Mouse (Mus musculus) testis, adult 2 months (tissue): ENCODE measurements around the gene Ccsap. TPM values are rescaled to one million over a fixed set of nuclear protein-coding genes. Genes with fewer than 3 reads are reported as not detected.

Experiments
- H3K27ac ChIP-seq: fragments of 200-500 bp; 2 replicates; pipeline ENCODE4 v1.5.1; 2012; ENCODE audit warnings: low read depth, low read length; ENCODE audit not compliant: control insufficient read depth, insufficient read depth
- H3K27me3 ChIP-seq: fragments of 200-500 bp; 2 replicates; pipeline ENCODE4 v1.6.1; 2012; ENCODE audit warnings: mild to moderate bottlenecking, low read length, moderate library complexity; ENCODE audit not compliant: control insufficient read depth, insufficient read depth
- H3K36me3 ChIP-seq: fragments of 200-500 bp; 2 replicates; pipeline ENCODE4 v1.6.1; 2012; ENCODE audit warnings: mild to moderate bottlenecking, low read length; ENCODE audit not compliant: control insufficient read depth, insufficient read depth
- H3K4me1 ChIP-seq: fragments of 200-500 bp; 2 replicates; pipeline ENCODE4 v1.6.1; 2012; ENCODE audit warnings: low read length; ENCODE audit not compliant: control insufficient read depth, insufficient read depth
- H3K4me3 ChIP-seq: fragments of 200-500 bp; 2 replicates; pipeline ENCODE4 v1.5.1; 2012; ENCODE audit warnings: low read depth, mild to moderate bottlenecking, low read length, moderate library complexity, mixed read lengths; ENCODE audit not compliant: control insufficient read depth
- CTCF ChIP-seq: fragments of 200-500 bp; IDR thresholded peaks from 2 replicates; pipeline ENCODE4 v1.5.1; 2012; ENCODE audit warnings: low read depth, mild to moderate bottlenecking, inconsistent platforms, low read length, moderate library complexity; ENCODE audit not compliant: control insufficient read depth, insufficient read depth, insufficient replicate concordance
- POLR2A ChIP-seq: fragments of 200-500 bp; IDR thresholded peaks from 2 replicates; pipeline ENCODE4 v1.6.1; 2012; ENCODE audit warnings: low read depth, mild to moderate bottlenecking, inconsistent platforms, low read length, moderate library complexity; ENCODE audit not compliant: control insufficient read depth
- polyA plus RNA-seq: library from polyadenylated mRNA; depleted of rRNA; stranded (reverse); fragments of >200 nt; gene quantifications from 2 replicates; pipeline ENCODE4 v1.2.3, GENCODE M21; 2012

Ccsap gene
- polyA plus RNA-seq, 1 experiment: 28.2 TPM

DNA sequence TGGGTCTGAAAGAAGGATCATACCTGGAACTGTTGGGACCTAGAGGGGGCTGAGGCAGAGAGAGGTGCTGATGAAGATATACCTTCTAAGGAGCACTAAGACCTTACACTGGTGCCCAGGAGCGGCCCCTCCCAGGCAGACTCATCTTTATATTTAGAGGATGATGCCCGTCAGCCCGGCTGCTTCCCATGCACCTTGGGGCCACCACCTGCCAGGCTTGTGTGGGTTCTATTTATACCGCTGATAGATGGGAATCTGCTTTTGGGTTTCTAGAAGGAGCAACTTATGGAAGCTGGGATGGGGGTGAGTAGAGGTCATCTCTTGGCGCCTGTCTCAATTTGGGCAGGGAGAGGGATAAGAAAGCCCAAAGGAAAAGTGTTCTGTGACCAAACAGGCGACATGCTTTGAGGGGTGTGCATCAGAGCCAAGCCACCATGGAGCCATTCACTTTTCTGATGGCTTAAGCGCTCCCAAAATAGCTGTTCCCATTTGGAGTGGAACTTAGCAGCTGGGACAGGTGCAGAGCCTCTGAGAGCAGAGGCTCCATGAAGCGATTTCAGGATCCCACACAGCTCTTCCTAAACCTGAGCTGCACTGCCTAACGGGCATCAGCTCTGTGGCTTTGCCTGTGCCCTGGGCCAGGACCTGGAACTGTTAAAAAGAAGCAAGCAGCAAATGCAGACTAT is 35.8 kb upstream of the Ccsap start:
- Histone ChIP-seq H3K4me3 (no peak overlapping the region), H3K4me1 (peaks cover 6% of the 10 kb centered on the region; the same call in 1 of the 2 replicates), H3K27ac (no peak overlapping the region), H3K27me3 (no peaks in the 10 kb centered on the region), H3K36me3 (no peaks in the 10 kb centered on the region)
- TF ChIP-seq CTCF (no peak), POLR2A (no peak)

DNA sequence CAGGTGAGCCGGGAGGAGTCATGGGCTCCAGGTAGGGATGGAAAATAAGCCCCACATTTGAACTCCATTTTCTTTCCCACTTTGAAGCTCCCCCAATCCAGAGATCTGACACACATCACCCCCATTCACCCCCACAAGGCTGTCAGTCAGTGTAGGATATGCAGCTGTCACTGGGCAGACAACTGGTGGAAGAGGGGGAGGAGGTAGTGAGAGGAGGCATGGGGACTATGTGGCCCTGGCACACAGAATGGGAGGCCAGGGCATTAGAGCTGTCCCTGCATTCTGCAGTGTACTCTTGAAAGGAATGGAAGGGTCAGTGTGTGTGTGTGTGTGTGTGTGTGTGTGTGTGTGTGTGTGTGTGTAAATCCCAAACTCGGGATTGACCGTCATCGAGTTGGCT is 35.2 kb upstream of the Ccsap start:
- no peaks in the 10 kb centered on the region for H3K27me3 ChIP-seq
- TF ChIP-seq POLR2A (no peak), CTCF (no peak)

DNA sequence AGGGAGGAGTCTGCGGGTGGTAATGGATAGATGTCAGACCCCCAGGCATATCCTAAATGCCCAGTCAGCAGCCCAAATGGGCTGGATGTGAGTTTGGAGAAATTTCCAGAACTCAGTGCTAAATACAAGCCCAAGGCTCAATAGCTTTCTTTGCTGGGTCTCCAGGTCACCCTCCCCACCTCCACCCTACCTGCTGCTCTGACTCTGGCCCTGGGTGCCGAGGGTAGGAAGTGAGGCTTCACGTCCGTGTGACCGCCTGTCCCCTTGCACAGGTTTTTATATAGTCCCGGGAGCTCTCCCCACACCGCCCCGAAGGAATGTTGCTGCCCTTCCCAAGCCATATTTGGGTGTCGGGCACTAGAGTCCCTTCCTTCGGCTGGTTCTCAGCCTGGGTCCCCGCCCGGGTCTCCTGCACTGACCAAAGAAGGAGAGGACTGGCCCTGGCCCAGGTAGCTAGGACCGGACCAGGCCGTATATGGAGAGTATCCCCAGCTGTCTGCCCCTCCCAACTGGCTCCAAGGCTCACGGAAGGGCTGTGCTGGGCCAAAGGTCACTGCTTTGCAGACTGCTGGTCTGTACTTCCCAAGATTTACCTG is 34.6 kb upstream of the Ccsap start, which contains the start of gene Acta1:
Acta1 (minus strand) TSS at position 250 of the 596 bp plus-strand sequence.
- TF ChIP-seq CTCF (no peak), POLR2A (no peak)
- peaks cover 6% of the 10 kb centered on the region; the same call in 1 of the 2 replicates for H3K4me1 ChIP-seq
- H3K36me3 ChIP-seq: no peaks in the 10 kb centered on the region
- H3K27me3 ChIP-seq: no peaks in the 10 kb centered on the region
- no peak within 1 kb of the TSS for H3K4me3 ChIP-seq
- no peak within 1 kb of the TSS for H3K27ac ChIP-seq

More for the DNA sequence above, 35.2 kb upstream of the Ccsap start:
- no peaks in the 10 kb centered on the region for H3K36me3 ChIP-seq
- peaks cover 6% of the 10 kb centered on the region; the same call in 1 of the 2 replicates for H3K4me1 ChIP-seq
- no peak overlapping the region for H3K4me3 ChIP-seq
- no peak overlapping the region for H3K27ac ChIP-seq

DNA sequence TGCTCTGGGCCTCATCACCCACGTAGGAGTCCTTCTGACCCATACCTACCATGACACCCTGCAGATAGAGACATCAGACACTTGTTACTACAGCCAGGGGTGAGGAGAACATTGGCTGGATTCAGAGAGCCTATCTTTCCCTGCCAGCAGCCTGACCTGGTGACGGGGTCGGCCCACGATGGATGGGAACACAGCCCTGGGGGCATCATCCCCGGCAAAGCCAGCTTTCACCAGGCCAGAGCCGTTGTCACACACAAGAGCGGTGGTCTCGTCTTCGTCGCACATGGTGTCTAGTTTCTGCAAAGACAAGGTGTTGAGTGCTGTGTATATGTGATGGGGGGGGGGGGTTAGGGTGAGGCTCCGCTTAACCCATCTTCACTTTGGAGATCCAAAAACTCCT is 33.4 kb upstream of the Ccsap start:
- no peaks in the 10 kb centered on the region for H3K27me3 ChIP-seq

DNA sequence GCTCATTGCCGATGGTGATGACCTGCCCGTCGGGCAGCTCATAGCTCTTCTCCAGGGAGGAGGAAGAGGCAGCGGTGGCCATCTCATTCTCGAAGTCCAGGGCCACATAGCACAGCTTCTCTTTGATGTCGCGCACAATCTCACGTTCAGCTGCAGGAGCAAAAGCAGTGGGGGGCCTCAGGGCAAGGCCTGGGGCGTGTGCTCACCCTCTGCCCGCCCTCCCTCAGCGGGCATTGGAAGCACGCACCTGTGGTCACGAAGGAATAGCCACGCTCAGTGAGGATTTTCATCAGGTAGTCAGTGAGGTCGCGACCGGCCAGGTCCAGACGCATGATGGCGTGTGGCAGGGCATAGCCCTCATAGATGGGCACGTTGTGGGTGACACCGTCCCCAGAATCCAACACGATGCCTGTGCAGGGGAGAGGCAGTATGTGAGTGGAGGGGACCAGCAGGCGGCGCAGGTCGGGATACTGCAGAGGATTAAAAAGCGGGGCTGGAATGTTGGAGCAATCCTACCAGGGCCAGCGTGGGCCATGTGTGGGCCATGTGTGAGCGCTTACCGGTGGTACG is 32.7 kb upstream of the Ccsap start:
- H3K27me3 ChIP-seq: no peaks in the 10 kb centered on the region
- peaks cover 6% of the 10 kb centered on the region; the same call in 1 of the 2 replicates for H3K4me1 ChIP-seq
- no peak overlapping the region for H3K4me3 ChIP-seq
- H3K27ac ChIP-seq: no peak overlapping the region
- H3K36me3 ChIP-seq: no peaks in the 10 kb centered on the region
- TF ChIP-seq POLR2A (no peak), CTCF (no peak)

More for the DNA sequence above, 33.4 kb upstream of the Ccsap start:
- H3K27ac ChIP-seq: no peak overlapping the region
- H3K4me3 ChIP-seq: no peak overlapping the region
- TF ChIP-seq CTCF (no peak), POLR2A (no peak)
- peaks cover 6% of the 10 kb centered on the region; the same call in 1 of the 2 replicates for H3K4me1 ChIP-seq
- no peaks in the 10 kb centered on the region for H3K36me3 ChIP-seq

DNA sequence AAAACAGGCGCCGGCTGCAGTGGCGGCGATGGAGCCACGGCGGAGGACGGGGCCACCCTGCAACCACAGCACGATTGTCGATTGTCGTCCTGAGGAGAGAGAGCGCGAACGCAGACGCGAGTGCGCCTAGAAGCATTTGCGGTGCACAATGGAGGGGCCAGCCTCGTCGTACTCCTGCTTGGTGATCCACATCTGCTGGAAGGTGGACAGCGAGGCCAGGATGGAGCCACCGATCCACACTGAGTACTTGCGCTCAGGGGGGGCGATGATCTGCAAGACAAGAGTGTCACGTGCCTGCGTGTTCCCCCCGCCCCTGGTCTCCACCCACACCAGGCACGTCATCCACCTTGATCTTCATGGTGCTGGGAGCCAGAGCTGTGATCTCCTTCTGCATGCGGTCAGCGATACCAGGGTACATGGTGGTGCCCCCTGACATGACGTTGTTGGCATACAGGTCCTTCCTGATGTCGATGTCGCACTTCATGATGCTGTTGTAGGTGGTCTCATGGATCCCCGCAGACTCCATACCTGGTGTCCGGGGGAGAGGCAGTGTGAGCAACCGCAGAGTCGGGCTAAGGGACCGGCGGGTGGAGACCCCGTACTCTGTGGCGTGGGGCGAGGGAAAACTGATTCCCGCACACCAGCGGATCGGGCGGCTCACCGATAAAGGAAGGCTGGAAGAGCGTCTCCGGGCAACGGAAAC is 32.0 kb upstream of the Ccsap start:
- Histone ChIP-seq H3K27ac (no peak overlapping the region), H3K4me3 (no peak overlapping the region), H3K4me1 (peaks cover 6% of the 10 kb centered on the region; the same call in 1 of the 2 replicates), H3K36me3 (no peaks in the 10 kb centered on the region), H3K27me3 (no peaks in the 10 kb centered on the region)
- TF ChIP-seq CTCF (no peak), POLR2A (no peak)

DNA sequence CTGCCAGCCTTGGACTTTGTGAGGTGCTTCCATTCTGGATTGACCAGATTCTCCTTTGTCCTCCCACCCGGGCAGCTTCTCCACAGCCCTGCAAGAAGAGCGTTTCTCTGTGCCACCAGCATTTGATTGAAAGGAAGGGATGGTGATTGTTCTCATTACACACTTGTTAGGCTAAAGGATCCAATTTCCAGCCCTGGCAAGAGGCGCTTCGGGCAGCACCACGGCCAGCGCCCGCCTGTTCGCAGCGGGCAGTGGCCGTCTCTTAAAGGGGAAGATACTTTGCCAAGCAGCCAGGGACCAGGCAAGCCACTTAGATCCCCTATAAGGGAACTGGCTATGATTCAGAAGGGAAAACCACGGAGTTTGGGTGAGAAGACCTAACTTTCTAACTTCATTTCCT is 31.3 kb upstream of the Ccsap start:
- TF ChIP-seq CTCF: no peak
- TF ChIP-seq POLR2A: no peak
- Histone ChIP-seq H3K27ac (no peak overlapping the region), H3K27me3 (no peaks in the 10 kb centered on the region), H3K4me3 (no peak overlapping the region), H3K36me3 (no peaks in the 10 kb centered on the region), H3K4me1 (peaks cover 6% of the 10 kb centered on the region; the same call in 1 of the 2 replicates)
